Mouse (Mus musculus) naive thymus-derived CD4-positive, alpha-beta T cell, adult 5 months (primary cell): Measurements from ENCODE around the gene Dennd4c. TPM values are rescaled to one million over a fixed set of nuclear protein-coding genes. Genes with fewer than 3 reads are reported as not detected.

Experiments
- polyA plus RNA-seq: library from polyadenylated mRNA; unstranded; fragments of 100-300 nt; shearing (Covaris generic); gene quantifications from one replicate; pipeline ENCODE4 v1.2.1, GENCODE M21; 2017

Gene Dennd4c
- 16.3 TPM for polyA plus RNA-seq

GRCm38 (mm10) chr4:86748336-86749291 is at the start of gene Dennd4c:
Dennd4c (plus strand) TSS chr4:86748555.

GRCm38 (mm10) chr4:86857113-86858069 is 109.0 kb downstream of the Dennd4c start, which contains the start of gene Rps6:
Rps6 (minus strand) TSS chr4:86857412.

GRCm38 (mm10) chr4:86874146-86874847 is 125.9 kb downstream of the Dennd4c start, which contains the start of gene Acer2:
Acer2 (plus strand) TSS chr4:86874396.

Other genes starting within 250 kb of the Dennd4c start
- gene Saxo1, start 190.2 kb upstream of the Dennd4c start, polyA plus RNA-seq = not detected
- gene Rraga, start 172.9 kb upstream of the Dennd4c start, polyA plus RNA-seq = 49.1 TPM
- 20.4 TPM for gene Haus6, start 136.5 kb upstream of the Dennd4c start, polyA plus RNA-seq
- 9.1 TPM for gene Plin2, start 78.5 kb upstream of the Dennd4c start, polyA plus RNA-seq
- gene Rps6, start 108.9 kb downstream of the Dennd4c start, polyA plus RNA-seq = 780 TPM
- gene Acer2, start 125.8 kb downstream of the Dennd4c start, polyA plus RNA-seq = 16.3 TPM